In the genomic region with DNA sequence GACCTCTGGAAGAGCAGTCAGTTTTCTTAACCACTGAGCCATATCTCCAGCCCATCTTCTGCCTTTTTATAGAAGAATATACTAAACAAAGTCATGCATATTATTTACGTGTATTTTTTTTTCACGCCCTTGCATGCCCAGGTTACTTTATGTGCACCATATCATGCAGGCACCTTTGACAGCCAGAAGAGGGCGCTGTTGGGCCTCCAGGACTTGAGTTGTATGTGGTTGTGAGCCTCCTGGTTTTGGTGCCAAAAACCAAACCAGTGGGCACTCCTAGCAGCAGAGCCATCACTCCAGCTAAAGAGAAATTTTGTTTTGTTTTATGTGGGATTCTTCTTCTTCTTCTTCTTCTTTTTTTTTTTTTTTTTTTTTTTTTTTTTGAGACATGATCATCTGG, we compare ENCODE assay signal across 10 mouse cellular contexts. TPM values are rescaled to one million over a fixed set of nuclear protein-coding genes. Genes with fewer than 3 reads are reported as not detected.
DNase-seq lines count a peak whose midpoint lies in the region; ATAC-seq and TF ChIP-seq lines count a peak whose summit lies in the region.
"Had no signal": no experiment of that assay in that cellular context is flagged by ENCODE, and none has a peak within 500 bp of the region (broad histone marks: within the 10 kb centered on the region; RNA-seq: fewer than 3 reads in every experiment).

No protein-coding gene starts in this region.

- peaks cover 14% of the 10 kb centered on the region for H3K27me3 ChIP-seq in liver, adult 2 months (ENCODE audit: control insufficient read depth, insufficient read depth, low read length)
- H3K27me3 ChIP-seq in liver, embryonic 11.5 days (replicated peaks; ENCODE audit: control insufficient read depth, insufficient read depth, low read length), result peaks cover 30% of the 10 kb centered on the region
- peaks cover 9% of the 10 kb centered on the region for H3K27me3 ChIP-seq in Patski

- intact Hi-C loops in left cerebral cortex, postnatal 36 days (cut with DNase I), result no loop called here

- H3K36me3 ChIP-seq in liver, adult 2 months (ENCODE audit: control insufficient read depth, insufficient read depth, low read length), result no peaks in the 10 kb centered on the region
- H3K36me3 ChIP-seq in liver, embryonic 11.5 days (ENCODE audit: control insufficient read depth, insufficient read depth, low read length), result no peaks in the 10 kb centered on the region
- H3K36me3 ChIP-seq: liver, embryonic 13.5 days had no signal

- POLR2A ChIA-PET in Patski (lab: Charles Lee), result no interaction called here

- no peak overlapping the region for H3K4me2 ChIP-seq in liver, embryonic 11.5 days
- H3K4me2 ChIP-seq: liver, embryonic 13.5 days had no signal

- CTCF ChIA-PET in Patski (lab: Charles Lee), result interaction anchor here (2.3 to 13.4 kb wide), 2 partner anchors 19 to 45 kb away, joined by 7 to 238 read pairs; partner anchors contain the start of genes Dmpk and Six5

- no peak overlapping the region for H3K4me3 ChIP-seq in liver, adult 2 months (ENCODE audit: insufficient read depth, low read depth, low read length)
- H3K4me3 ChIP-seq in liver, embryonic 11.5 days (ENCODE audit: low read depth, low read length), result no peak overlapping the region
- H3K4me3 ChIP-seq: liver, embryonic 13.5 days had no signal

- H3K79me2 ChIP-seq in liver, adult 2 months (ENCODE audit: control insufficient read depth, insufficient read depth, low read length), result no peaks in the 10 kb centered on the region

- no peak overlapping the region for H3K9ac ChIP-seq in liver, adult 2 months (ENCODE audit: low read depth, low read length)
- no peak overlapping the region for H3K9ac ChIP-seq in liver, embryonic 11.5 days (ENCODE audit: low read depth, low read length)
- H3K9ac ChIP-seq: liver, embryonic 13.5 days had no signal

- H3K4me1 ChIP-seq in liver, adult 2 months (ENCODE audit: control insufficient read depth, insufficient read depth, low read length), result no peaks in the 10 kb centered on the region
- H3K4me1 ChIP-seq in liver, embryonic 11.5 days (replicated peaks; ENCODE audit: control insufficient read depth, insufficient read depth, low read length), result 0 out of 2 replicates have a peak, but pooled peaks cover 2% of the 10 kb centered on the region

- in situ Hi-C loops in Patski (cut with MboI; ENCODE audit: low pct_unique_long_range_greater_than_20kb), result no loop called here

- no peaks in the 10 kb centered on the region for H3K9me3 ChIP-seq in liver, embryonic 11.5 days (ENCODE audit: control insufficient read depth, low read length)
- H3K9me3 ChIP-seq: liver, embryonic 13.5 days had no signal

- TF ChIP-seq CTCF in liver, adult 2 months (IDR thresholded peaks at IDR 0.05; ENCODE audit: low read depth, low read length), result peak; percentile 70
- TF ChIP-seq CTCF in Patski (IDR thresholded peaks at IDR 0.05), result peak; percentile 70

- 59% methylated on average over 3 of the region's 3 CpGs for WGBS in liver, adult 2 months
- 39% methylated on average over 3 of the region's 3 CpGs for WGBS in liver, embryonic 11.5 days

- no peak overlapping the region for H3K27ac ChIP-seq in liver, adult 2 months (replicated peaks; ENCODE audit: insufficient read depth, low read depth, low read length)
- H3K27ac ChIP-seq in liver, embryonic 11.5 days (ENCODE audit: low read depth, low read length), result no peak overlapping the region
- H3K27ac ChIP-seq: liver, embryonic 13.5 days had no signal

- ATAC-seq in liver, embryonic 11.5 days (replicated peaks; ENCODE audit: low FRiP score), result no peak
- no peak for ATAC-seq in Patski
- ATAC-seq in megakaryocyte, adult 5-6 weeks (ENCODE audit: poor library complexity, severe bottlenecking), result peak; percentile 43

- DNase-seq in adrenal gland, postnatal 14 days, result peak; percentile 65
- DNase-seq in adrenal gland, postnatal 25 days, result no peak
- DNase-seq in liver, adult 2 months (ENCODE audit: extremely low read depth, low read depth, low spot score), result no peak
- no peak for DNase-seq in liver, embryonic 11.5 days (ENCODE audit: low spot score)
- no peak for DNase-seq in Patski (ENCODE audit: low read depth, low spot score)
- DNase-seq in right cerebral cortex, postnatal 36 days (ENCODE audit: low spot score in 2 of 2), result no peak
- no peak for DNase-seq in left cerebral cortex, postnatal 36 days (ENCODE audit: low spot score in 2 of 2)
- DNase-seq: liver, embryonic 13.5 days had no signal

- TF ChIP-seq POLR2A in liver, adult 2 months (IDR thresholded peaks at IDR 0.05; ENCODE audit: extremely low read depth, insufficient read depth, low read length), result no peak

RNA-seq across cellular contexts. Expression of gene Dmwd, which starts 6.5 kb away (rescaled TPM):
- total RNA-seq in adrenal gland, postnatal 14 days (2021), result 45.7 and 47.7 TPM in 2 replicates
- total RNA-seq in adrenal gland, postnatal 25 days (2021), result 53.1 and 64.1 TPM in 2 replicates
- 4.5 and 6.7 TPM in 2 replicates for total RNA-seq in liver, adult 2 months (2014; rRNA removed)
- polyA plus RNA-seq in liver, adult 2 months (2012; rRNA removed), result 29.4 and 35.7 TPM in 2 replicates
- 10.2 and 12.8 TPM in 2 replicates for polyA plus RNA-seq in liver, embryonic 11.5 days (2014; fragmentation: Nextera tagmentation; extraction: Ambion mirVana)
- 73.4 TPM for polyA plus RNA-seq in Patski (2021)
- 4.1 and 6.2 TPM in 2 replicates for total RNA-seq in megakaryocyte, adult 5-6 weeks (2015)
- 1.0 and 1.3 TPM in 2 replicates for total RNA-seq in megakaryocyte, adult 5-6 weeks (2017)
- 100 to 1,000 TPM; 146 to 148 TPM for total RNA-seq in left cerebral cortex, postnatal 36 days (2021)

RNA-seq across cellular contexts. Expression of gene Dmpk, which starts 14.1 kb away (rescaled TPM):
- total RNA-seq in adrenal gland, postnatal 14 days (2021), result 64.2 and 65.6 TPM in 2 replicates
- total RNA-seq in adrenal gland, postnatal 25 days (2021), result 106 and 114 TPM in 2 replicates
- 13.6 and 24.8 TPM in 2 replicates for total RNA-seq in liver, adult 2 months (2014; rRNA removed)
- 60.0 and 76.4 TPM in 2 replicates for polyA plus RNA-seq in liver, adult 2 months (2012; rRNA removed)
- polyA plus RNA-seq in liver, embryonic 11.5 days (2014; fragmentation: Nextera tagmentation; extraction: Ambion mirVana), result 12.4 and 13.9 TPM in 2 replicates
- polyA plus RNA-seq in Patski (2021), result 154 TPM
- 2.2 and 5.4 TPM in 2 replicates for total RNA-seq in megakaryocyte, adult 5-6 weeks (2015)
- total RNA-seq in megakaryocyte, adult 5-6 weeks (2017), result 2.7 and 3.1 TPM in 2 replicates
- total RNA-seq in left cerebral cortex, postnatal 36 days (2021), result 10 to 100 TPM; 21.4 to 40.2 TPM

RNA-seq across cellular contexts. Expression of gene Rsph6a, which starts 15.0 kb away (rescaled TPM):
- not detected in 2 replicates for total RNA-seq in adrenal gland, postnatal 14 days (2021)
- total RNA-seq in adrenal gland, postnatal 25 days (2021), result not detected in 2 replicates
- total RNA-seq in liver, adult 2 months (2014; rRNA removed), result not detected in 2 replicates
- polyA plus RNA-seq in liver, adult 2 months (2012; rRNA removed), result not detected in 2 replicates
- not detected in 2 replicates for polyA plus RNA-seq in liver, embryonic 11.5 days (2014; fragmentation: Nextera tagmentation; extraction: Ambion mirVana)
- polyA plus RNA-seq in Patski (2021), result not detected
- not detected in 2 replicates for total RNA-seq in megakaryocyte, adult 5-6 weeks (2015)
- not detected in 2 replicates for total RNA-seq in megakaryocyte, adult 5-6 weeks (2017)
- total RNA-seq in left cerebral cortex, postnatal 36 days (2021), result under 1 TPM in 1 of 2 experiments, not detected in 1; 0.25 TPM
- total RNA-seq: heart, postnatal 14 days had no signal
- polyA plus RNA-seq: liver, embryonic 13.5 days had no signal

RNA-seq across cellular contexts. Expression of gene Six5, which starts 24.9 kb away (rescaled TPM):
- 13.3 and 15.3 TPM in 2 replicates for total RNA-seq in adrenal gland, postnatal 14 days (2021)
- total RNA-seq in adrenal gland, postnatal 25 days (2021), result 21.8 and 26.1 TPM in 2 replicates
- 1.8 and 2.3 TPM in 2 replicates for total RNA-seq in liver, adult 2 months (2014; rRNA removed)
- 5.2 and 8.7 TPM in 2 replicates for polyA plus RNA-seq in liver, adult 2 months (2012; rRNA removed)
- polyA plus RNA-seq in liver, embryonic 11.5 days (2014; fragmentation: Nextera tagmentation; extraction: Ambion mirVana), result 3.7 and 4.3 TPM in 2 replicates
- 12.6 TPM for polyA plus RNA-seq in Patski (2021)
- 0.18 TPM in 1 of 2 replicates, not detected in the other for total RNA-seq in megakaryocyte, adult 5-6 weeks (2015)
- total RNA-seq in megakaryocyte, adult 5-6 weeks (2017), result 0.04 and 0.07 TPM in 2 replicates
- total RNA-seq in left cerebral cortex, postnatal 36 days (2021), result 1 to 10 TPM; 1.6 to 2.6 TPM

RNA-seq across cellular contexts. Expression of gene Sympk, which starts 45.3 kb away (rescaled TPM):
- total RNA-seq in adrenal gland, postnatal 14 days (2021), result 83.7 and 84.3 TPM in 2 replicates
- total RNA-seq in adrenal gland, postnatal 25 days (2021), result 120 and 126 TPM in 2 replicates
- 21.5 and 29.5 TPM in 2 replicates for total RNA-seq in liver, adult 2 months (2014; rRNA removed)
- 37.3 and 46.9 TPM in 2 replicates for polyA plus RNA-seq in liver, adult 2 months (2012; rRNA removed)
- 26.3 and 28.4 TPM in 2 replicates for polyA plus RNA-seq in liver, embryonic 11.5 days (2014; fragmentation: Nextera tagmentation; extraction: Ambion mirVana)
- 104 TPM for polyA plus RNA-seq in Patski (2021)
- 48.4 and 54.7 TPM in 2 replicates for total RNA-seq in megakaryocyte, adult 5-6 weeks (2015)
- 26.6 and 30.4 TPM in 2 replicates for total RNA-seq in megakaryocyte, adult 5-6 weeks (2017)
- 100 to 1,000 TPM; 126 to 129 TPM for total RNA-seq in left cerebral cortex, postnatal 36 days (2021)
